In genomic region chr7:4751971-4752820, GRCm38 (mm10) we compare ENCODE assay signal across 8 mouse cellular contexts. TPM values are rescaled to one million over a fixed set of nuclear protein-coding genes. Genes with fewer than 3 reads are reported as not detected.
DNase-seq lines count a peak whose midpoint lies in the region; ATAC-seq and TF ChIP-seq lines count a peak whose summit lies in the region.

No protein-coding gene starts in this region.

- WGBS in heart, embryonic 11.5 days (ENCODE audit: insufficient replicate concordance), result 2% methylated on average over 30 of the region's 30 CpGs
- 1% methylated on average over 30 of the region's 30 CpGs for WGBS in limb, embryonic 11.5 days
- 2% methylated on average over 30 of the region's 30 CpGs for WGBS in midbrain, embryonic 10.5 days
- WGBS in stomach, postnatal 0 days, result 2% methylated on average over 30 of the region's 30 CpGs

- H3K36me3 ChIP-seq in heart, embryonic 11.5 days (ENCODE audit: control insufficient read depth, insufficient read depth, low read length), result no peaks in the 10 kb centered on the region
- no peaks in the 10 kb centered on the region; the same call in 1 of the 2 replicates for H3K36me3 ChIP-seq in limb, embryonic 11.5 days (ENCODE audit: control insufficient read depth, insufficient read depth, low read length)
- H3K36me3 ChIP-seq in midbrain, embryonic 10.5 days, result peaks cover under 1% of the 10 kb centered on the region
- H3K36me3 ChIP-seq in stomach, postnatal 0 days (ENCODE audit: control insufficient read depth, insufficient read depth, low read length), result no peaks in the 10 kb centered on the region

- H3K4me1 ChIP-seq in heart, embryonic 11.5 days (ENCODE audit: control insufficient read depth, insufficient read depth, low read length), result peaks cover 12% of the 10 kb centered on the region
- H3K4me1 ChIP-seq in limb, embryonic 11.5 days (ENCODE audit: control insufficient read depth, insufficient read depth, low read length), result peaks cover 9% of the 10 kb centered on the region
- H3K4me1 ChIP-seq in midbrain, embryonic 10.5 days, result peaks cover 24% of the 10 kb centered on the region
- peaks cover 5% of the 10 kb centered on the region for H3K4me1 ChIP-seq in stomach, postnatal 0 days (replicated peaks; ENCODE audit: control insufficient read depth, insufficient read depth)

- peak overlapping the region; percentile 68 for H3K4me2 ChIP-seq in heart, embryonic 11.5 days
- H3K4me2 ChIP-seq in limb, embryonic 11.5 days (ENCODE audit: low read depth, severe bottlenecking), result peak overlapping the region; percentile 39
- H3K4me2 ChIP-seq in stomach, postnatal 0 days (replicated peaks; ENCODE audit: low read depth), result peak overlapping the region; percentile 65

- H3K4me3 ChIP-seq in heart, embryonic 11.5 days (ENCODE audit: low read depth, low read length), result peak overlapping the region; percentile 43
- peak overlapping the region; percentile 33 for H3K4me3 ChIP-seq in limb, embryonic 11.5 days (ENCODE audit: low read depth, low read length)
- H3K4me3 ChIP-seq in midbrain, embryonic 10.5 days, result peak overlapping the region; percentile 55
- peak overlapping the region; percentile 43 for H3K4me3 ChIP-seq in stomach, postnatal 0 days (ENCODE audit: low read depth, low read length)

- ATAC-seq in heart, embryonic 11.5 days (replicated peaks; ENCODE audit: insufficient number of reproducible peaks, low FRiP score, low TSS enrichment), result peak; percentile 83
- ATAC-seq in hematopoietic stem cell, adult 5-6 weeks (replicated peaks in 1 of 2; ENCODE audit: insufficient read depth in 1 of 2, low FRiP score in 2 of 2, low TSS enrichment in 1 of 2, low read depth in 1 of 2, poor library complexity in 2 of 2, severe bottlenecking in 2 of 2), result peak; percentile 29 to 61; a peak in 3 of 4 replicates
- peak; percentile 77 for ATAC-seq in limb, embryonic 11.5 days (ENCODE audit: insufficient number of reproducible peaks, low FRiP score, low TSS enrichment, low read depth)
- ATAC-seq in stomach, postnatal 0 days (ENCODE audit: low FRiP score, low TSS enrichment), result peak; percentile 84

- H3K9me3 ChIP-seq in heart, embryonic 11.5 days (replicated peaks; ENCODE audit: control insufficient read depth, low read length), result no peaks in the 10 kb centered on the region
- H3K9me3 ChIP-seq in limb, embryonic 11.5 days (ENCODE audit: control insufficient read depth, low read length), result no peaks in the 10 kb centered on the region
- peaks cover 6% of the 10 kb centered on the region for H3K9me3 ChIP-seq in midbrain, embryonic 10.5 days (replicated peaks)
- no peaks in the 10 kb centered on the region for H3K9me3 ChIP-seq in stomach, postnatal 0 days (ENCODE audit: control insufficient read depth, low read length)

- TF ChIP-seq CTCF in stomach, postnatal 0 days (IDR thresholded peaks at IDR 0.05; ENCODE audit: low read depth), result no peak

- H3K27ac ChIP-seq in heart, embryonic 11.5 days (ENCODE audit: low read depth, low read length), result no peak overlapping the region
- no peak overlapping the region for H3K27ac ChIP-seq in limb, embryonic 11.5 days (replicated peaks; ENCODE audit: low read depth, low read length)
- peak overlapping the region; percentile 82 for H3K27ac ChIP-seq in midbrain, embryonic 10.5 days (replicated peaks)
- H3K27ac ChIP-seq in stomach, postnatal 0 days (replicated peaks), result peak overlapping the region; percentile 65; the same call in 1 of the 2 replicates

- peak overlapping the region; percentile 60 for H3K9ac ChIP-seq in heart, embryonic 11.5 days (ENCODE audit: low read depth, low read length)
- H3K9ac ChIP-seq in limb, embryonic 11.5 days (ENCODE audit: low read length), result no peak overlapping the region
- peak overlapping the region; percentile 54 for H3K9ac ChIP-seq in stomach, postnatal 0 days (ENCODE audit: low read length)

- H3K27me3 ChIP-seq in heart, embryonic 11.5 days (ENCODE audit: control insufficient read depth, insufficient read depth, low read length), result no peaks in the 10 kb centered on the region
- no peaks in the 10 kb centered on the region for H3K27me3 ChIP-seq in limb, embryonic 11.5 days (ENCODE audit: control insufficient read depth, insufficient read depth, low read length)
- peaks cover 13% of the 10 kb centered on the region; the same call in 1 of the 2 replicates for H3K27me3 ChIP-seq in midbrain, embryonic 10.5 days (ENCODE audit: low read depth, poor library complexity, severe bottlenecking)
- no peaks in the 10 kb centered on the region for H3K27me3 ChIP-seq in stomach, postnatal 0 days (ENCODE audit: control insufficient read depth, insufficient read depth, low read length)

- no peak for TF ChIP-seq EP300 in stomach, postnatal 0 days (optimal IDR thresholded peaks at IDR 0.05)

- no peak for DNase-seq in heart, adult 9 months (ENCODE audit: low spot score in 2 of 2)
- DNase-seq in embryo, embryonic 10 days (ENCODE audit: low spot score), result peak; percentile 67
- peak; percentile 82 for DNase-seq in limb, embryonic 11.5 days (ENCODE audit: low spot score)
- peak; percentile 84 for DNase-seq in midbrain, embryonic 10.5 days (ENCODE audit: low spot score)
- peak; percentile 78 for DNase-seq in stomach, postnatal 0 days (ENCODE audit: low spot score)
- DNase-seq in gastrocnemius, adult 8-10 months (ENCODE audit: low spot score in 2 of 2), result no peak

RNA-seq across cellular contexts. Expression of gene Cox6b2, which starts 0.7 kb away (rescaled TPM):
- 32.9 and 42.4 TPM in 2 replicates for polyA plus RNA-seq in heart, embryonic 11.5 days (2014; fragmentation: Nextera tagmentation; extraction: Ambion mirVana)
- 14.1 and 53.9 TPM in 2 replicates for total RNA-seq in hematopoietic stem cell, adult 5-6 weeks (2017)
- polyA plus RNA-seq in limb, embryonic 11.5 days (2014; fragmentation: Nextera tagmentation; extraction: Ambion mirVana), result 36.9 and 38.4 TPM in 2 replicates
- polyA plus RNA-seq in midbrain, embryonic 10.5 days (2016; fragmentation: Nextera tagmentation; extraction: Ambion mirVana), result 44.1 and 46.7 TPM in 2 replicates
- 43.1 and 46.5 TPM in 2 replicates for polyA plus RNA-seq in stomach, postnatal 0 days (2015; fragmentation: Nextera tagmentation; extraction: Ambion mirVana)
- total RNA-seq in gastrocnemius, adult 8-10 months (2022), result not detected

RNA-seq across cellular contexts. Expression of gene Kmt5c, which starts 12.3 kb away (rescaled TPM):
- 58.6 and 63.5 TPM in 2 replicates for polyA plus RNA-seq in heart, embryonic 11.5 days (2014; fragmentation: Nextera tagmentation; extraction: Ambion mirVana)
- 40.6 and 46.4 TPM in 2 replicates for total RNA-seq in hematopoietic stem cell, adult 5-6 weeks (2017)
- 76.2 and 80.5 TPM in 2 replicates for polyA plus RNA-seq in limb, embryonic 11.5 days (2014; fragmentation: Nextera tagmentation; extraction: Ambion mirVana)
- polyA plus RNA-seq in midbrain, embryonic 10.5 days (2016; fragmentation: Nextera tagmentation; extraction: Ambion mirVana), result 91.6 and 103 TPM in 2 replicates
- polyA plus RNA-seq in stomach, postnatal 0 days (2015; fragmentation: Nextera tagmentation; extraction: Ambion mirVana), result 31.8 and 32.5 TPM in 2 replicates
- total RNA-seq in gastrocnemius, adult 8-10 months (2022), result 1 to 10 TPM; 3.5 to 5.2 (median 4.8) TPM

RNA-seq across cellular contexts. Expression of gene Fam71e2, which starts 18.9 kb away (rescaled TPM):
- not detected in 2 replicates for polyA plus RNA-seq in heart, embryonic 11.5 days (2014; fragmentation: Nextera tagmentation; extraction: Ambion mirVana)
- not detected in 2 replicates for total RNA-seq in hematopoietic stem cell, adult 5-6 weeks (2017)
- not detected in 2 replicates for polyA plus RNA-seq in limb, embryonic 11.5 days (2014; fragmentation: Nextera tagmentation; extraction: Ambion mirVana)
- polyA plus RNA-seq in midbrain, embryonic 10.5 days (2016; fragmentation: Nextera tagmentation; extraction: Ambion mirVana), result not detected in 2 replicates
- not detected in 2 replicates for polyA plus RNA-seq in stomach, postnatal 0 days (2015; fragmentation: Nextera tagmentation; extraction: Ambion mirVana)
- not detected for total RNA-seq in gastrocnemius, adult 8-10 months (2022)

RNA-seq across cellular contexts. Expression of gene Tmem150b, which starts 27.1 kb away (rescaled TPM):
- not detected in 2 replicates for polyA plus RNA-seq in heart, embryonic 11.5 days (2014; fragmentation: Nextera tagmentation; extraction: Ambion mirVana)
- total RNA-seq in hematopoietic stem cell, adult 5-6 weeks (2017), result 5.0 and 7.3 TPM in 2 replicates
- polyA plus RNA-seq in limb, embryonic 11.5 days (2014; fragmentation: Nextera tagmentation; extraction: Ambion mirVana), result 0.16 and 0.19 TPM in 2 replicates
- 0.10 TPM in 2 replicates for polyA plus RNA-seq in midbrain, embryonic 10.5 days (2016; fragmentation: Nextera tagmentation; extraction: Ambion mirVana)
- 2.2 and 2.4 TPM in 2 replicates for polyA plus RNA-seq in stomach, postnatal 0 days (2015; fragmentation: Nextera tagmentation; extraction: Ambion mirVana)
- total RNA-seq in gastrocnemius, adult 8-10 months (2022), result not detected

RNA-seq across cellular contexts. Expression of gene Il11, which starts 30.5 kb away (rescaled TPM):
- not detected in 2 replicates for polyA plus RNA-seq in heart, embryonic 11.5 days (2014; fragmentation: Nextera tagmentation; extraction: Ambion mirVana)
- 0.25 and 0.74 TPM in 2 replicates for total RNA-seq in hematopoietic stem cell, adult 5-6 weeks (2017)
- not detected in 2 replicates for polyA plus RNA-seq in limb, embryonic 11.5 days (2014; fragmentation: Nextera tagmentation; extraction: Ambion mirVana)
- polyA plus RNA-seq in midbrain, embryonic 10.5 days (2016; fragmentation: Nextera tagmentation; extraction: Ambion mirVana), result 0.21 TPM in 1 of 2 replicates, not detected in the other
- polyA plus RNA-seq in stomach, postnatal 0 days (2015; fragmentation: Nextera tagmentation; extraction: Ambion mirVana), result 0.42 and 0.65 TPM in 2 replicates
- total RNA-seq in gastrocnemius, adult 8-10 months (2022), result not detected

Comparison
In these comparisons a context has a peak if more than half of its experiments do, and no peak if none do; other contexts are left out.
1. H3K27ac ChIP-seq: peak in midbrain, embryonic 10.5 days (single experiment) and stomach, postnatal 0 days (single experiment); none in heart, embryonic 11.5 days (single experiment) and limb, embryonic 11.5 days (single experiment).
2. DNase-seq: peak in embryo, embryonic 10 days (single experiment), limb, embryonic 11.5 days (single experiment), midbrain, embryonic 10.5 days (single experiment) and stomach, postnatal 0 days (single experiment); none in heart, adult 9 months (0 of 2) and gastrocnemius, adult 8-10 months (0 of 2).
3. Peak in every context shown above with its lines, with median percentiles within 50 percentile points of each other: ATAC-seq, H3K4me2 ChIP-seq and H3K4me3 ChIP-seq.